In the genomic region with DNA sequence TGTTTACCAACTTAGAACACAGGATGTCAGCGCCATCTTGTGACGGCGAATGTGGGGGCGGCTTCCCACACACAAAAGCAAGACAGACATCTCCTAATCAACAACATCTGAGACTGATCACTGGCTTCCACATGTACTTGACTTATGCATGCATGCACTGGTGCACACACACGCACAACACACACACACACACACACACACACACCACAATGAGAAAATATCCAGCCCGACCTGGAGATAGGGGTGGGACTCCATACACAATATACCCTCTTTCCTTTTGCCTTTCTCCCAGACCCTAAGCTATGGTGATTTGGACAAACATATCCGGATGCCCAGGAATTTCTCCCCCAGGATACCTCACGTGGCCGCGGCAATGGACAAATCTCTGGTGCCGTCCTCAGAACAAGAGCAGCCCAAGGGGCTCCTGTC, we compare ENCODE assay signal across 10 mouse cellular contexts. TPM values are rescaled to one million over a fixed set of nuclear protein-coding genes. Genes with fewer than 3 reads are reported as not detected.
DNase-seq lines count a peak whose midpoint lies in the region; ATAC-seq and TF ChIP-seq lines count a peak whose summit lies in the region.
"Had no signal": no experiment of that assay in that cellular context is flagged by ENCODE, and none has a peak within 500 bp of the region (broad histone marks: within the 10 kb centered on the region; RNA-seq: fewer than 3 reads in every experiment).

No protein-coding gene starts in this region.

- no peaks in the 10 kb centered on the region for H3K9me3 ChIP-seq in embryonic facial prominence, embryonic 13.5 days
- H3K9me3 ChIP-seq in hindbrain, embryonic 15.5 days: no peaks in the 10 kb centered on the region
- H3K9me3 ChIP-seq in midbrain, postnatal 0 days (ENCODE audit: low read length): no peaks in the 10 kb centered on the region
- H3K9me3 ChIP-seq: G1E had no signal

- no peaks in the 10 kb centered on the region; the same call in none of the 2 replicates for H3K4me1 ChIP-seq in heart, adult 2 months (ENCODE audit: control insufficient read depth, insufficient read depth, low read length)
- H3K4me1 ChIP-seq in embryonic facial prominence, embryonic 13.5 days: peaks cover 22% of the 10 kb centered on the region
- H3K4me1 ChIP-seq in hindbrain, embryonic 15.5 days (replicated peaks): peaks cover 15% of the 10 kb centered on the region
- peaks cover 6% of the 10 kb centered on the region; the same call in 1 of the 2 replicates for H3K4me1 ChIP-seq in midbrain, postnatal 0 days (ENCODE audit: insufficient read depth, low read length)

- peak overlapping the region; percentile 48 for H3K4me2 ChIP-seq in embryonic facial prominence, embryonic 13.5 days
- peak overlapping the region; percentile 45 for H3K4me2 ChIP-seq in hindbrain, embryonic 15.5 days
- H3K4me2 ChIP-seq in midbrain, postnatal 0 days (ENCODE audit: low read depth, low read length, poor library complexity, severe bottlenecking): peak overlapping the region; percentile 29; the same call in 1 of the 2 replicates

- H3K27ac ChIP-seq in heart, adult 2 months: peak overlapping the region; percentile 84
- peak overlapping the region; percentile 85 for H3K27ac ChIP-seq in embryonic facial prominence, embryonic 13.5 days
- H3K27ac ChIP-seq in hindbrain, embryonic 15.5 days (replicated peaks): peak overlapping the region; percentile 73
- H3K27ac ChIP-seq in midbrain, postnatal 0 days (ENCODE audit: low read depth, low read length): peak overlapping the region; percentile 78

- H3K9ac ChIP-seq in heart, adult 2 months (ENCODE audit: low read depth, low read length): peak overlapping the region; percentile 13
- H3K9ac ChIP-seq in embryonic facial prominence, embryonic 13.5 days: peak overlapping the region; percentile 60
- peak overlapping the region; percentile 1; the same call in 1 of the 2 replicates for H3K9ac ChIP-seq in hindbrain, embryonic 15.5 days
- H3K9ac ChIP-seq in midbrain, postnatal 0 days (replicated peaks; ENCODE audit: low read length, poor library complexity, severe bottlenecking): peak overlapping the region; percentile 42; the same call in 1 of the 2 replicates

- no peaks in the 10 kb centered on the region for H3K27me3 ChIP-seq in heart, adult 2 months (ENCODE audit: control insufficient read depth, insufficient read depth, low read length)
- no peaks in the 10 kb centered on the region for H3K27me3 ChIP-seq in embryonic facial prominence, embryonic 13.5 days
- H3K27me3 ChIP-seq in hindbrain, embryonic 15.5 days: no peaks in the 10 kb centered on the region
- no peaks in the 10 kb centered on the region for H3K27me3 ChIP-seq in midbrain, postnatal 0 days (ENCODE audit: insufficient read depth, low read length)

- H3K79me2 ChIP-seq in heart, adult 2 months (replicated peaks; ENCODE audit: control insufficient read depth, insufficient read depth, low read length): no peaks in the 10 kb centered on the region; the same call in 1 of the 2 replicates

- 19% methylated on average over 11 of the region's 11 CpGs for WGBS in heart, adult 2 months
- WGBS in embryonic facial prominence, embryonic 13.5 days: 21% methylated on average over 11 of the region's 11 CpGs
- WGBS in hindbrain, embryonic 15.5 days: 36% methylated on average over 11 of the region's 11 CpGs
- 24% methylated on average over 11 of the region's 11 CpGs for WGBS in midbrain, postnatal 0 days

- no peak for TF ChIP-seq EP300 in heart, adult 2 months (IDR thresholded peaks at IDR 0.05; ENCODE audit: insufficient read depth, low read depth, low read length)

- no peak overlapping the region; the same call in 1 of the 2 replicates for H3K4me3 ChIP-seq in heart, adult 2 months
- peak overlapping the region; percentile 21 for H3K4me3 ChIP-seq in embryonic facial prominence, embryonic 13.5 days
- H3K4me3 ChIP-seq in hindbrain, embryonic 15.5 days: peak overlapping the region; percentile 18; the same call in 1 of the 2 replicates
- peak overlapping the region; percentile 10; the same call in 1 of the 2 replicates for H3K4me3 ChIP-seq in midbrain, postnatal 0 days (ENCODE audit: low read depth, low read length)

- peak; percentile 52; the same call in 1 of the 2 replicates for TF ChIP-seq POLR2A in heart, adult 2 months (IDR thresholded peaks at IDR 0.05; ENCODE audit: insufficient read depth, low read depth, low read length)

- peak; percentile 39 to 42 for DNase-seq in heart, adult 2 months
- DNase-seq in heart, postnatal 25 days (ENCODE audit: low spot score): no peak
- DNase-seq in liver: peak; percentile 44
- DNase-seq in midbrain, postnatal 0 days (ENCODE audit: low spot score): no peak
- DNase-seq in thymus, postnatal 36 days: peak; percentile 42 to 68
- no peak for DNase-seq in frontal cortex, postnatal 14 days (ENCODE audit: low spot score in 2 of 2)

- H3K36me3 ChIP-seq in heart, adult 2 months (ENCODE audit: control insufficient read depth, insufficient read depth, low read length): no peaks in the 10 kb centered on the region; the same call in 1 of the 2 replicates
- H3K36me3 ChIP-seq in embryonic facial prominence, embryonic 13.5 days: no peaks in the 10 kb centered on the region
- no peaks in the 10 kb centered on the region for H3K36me3 ChIP-seq in hindbrain, embryonic 15.5 days
- no peaks in the 10 kb centered on the region for H3K36me3 ChIP-seq in midbrain, postnatal 0 days (ENCODE audit: insufficient read depth, low read length)

- TF ChIP-seq CTCF in heart, adult 2 months (IDR thresholded peaks at IDR 0.05): peak; percentile 9; the same call in 1 of the 2 replicates
- peak; percentile 29 for TF ChIP-seq CTCF in midbrain, postnatal 0 days (IDR thresholded peaks at IDR 0.05)

- peak; percentile 60 for ATAC-seq in embryonic facial prominence, embryonic 13.5 days (ENCODE audit: insufficient number of reproducible peaks, insufficient read depth, low FRiP score, low TSS enrichment, low read depth)
- no peak for ATAC-seq in hindbrain, embryonic 15.5 days (ENCODE audit: low FRiP score, low read depth)
- ATAC-seq in midbrain, postnatal 0 days (ENCODE audit: low FRiP score): no peak

- intact Hi-C loops in heart, adult 2 months (cut with DNase I): no loop called here
- intact Hi-C loops in heart, postnatal 25 days (cut with DNase I): no loop called here

RNA-seq across cellular contexts. Expression of a gene that starts 3.2 kb away (rescaled TPM):
- 10 to 100 TPM; 36.5 to 39.2 TPM for total RNA-seq in heart, adult 2 months (2021)
- 28.9 and 48.7 TPM in 2 replicates for polyA plus RNA-seq in heart, adult 2 months (2012; rRNA removed)
- total RNA-seq in heart, postnatal 25 days (2021): 10 to 100 TPM; 41.0 to 42.6 TPM
- 71.3 and 74.6 TPM in 2 replicates for polyA plus RNA-seq in embryonic facial prominence, embryonic 13.5 days (2015; fragmentation: Nextera tagmentation; extraction: Ambion mirVana)
- polyA plus RNA-seq in hindbrain, embryonic 15.5 days (2015; fragmentation: Nextera tagmentation; extraction: Ambion mirVana): 154 and 158 TPM in 2 replicates
- 313 and 343 TPM in 2 replicates for total RNA-seq in midbrain, postnatal 0 days (2014; rRNA removed)
- 166 and 170 TPM in 2 replicates for polyA plus RNA-seq in midbrain, postnatal 0 days (2015; fragmentation: Nextera tagmentation; extraction: Ambion mirVana)

RNA-seq across cellular contexts. Expression of a gene that starts 25.6 kb away (rescaled TPM):
- not detected for total RNA-seq in heart, adult 2 months (2021)
- 0.26 and 0.39 TPM in 2 replicates for polyA plus RNA-seq in heart, adult 2 months (2012; rRNA removed)
- under 1 TPM in 1 of 2 experiments, not detected in 1; 0.39 TPM for total RNA-seq in heart, postnatal 25 days (2021)
- 0.31 and 0.70 TPM in 2 replicates for polyA plus RNA-seq in embryonic facial prominence, embryonic 13.5 days (2015; fragmentation: Nextera tagmentation; extraction: Ambion mirVana)
- polyA plus RNA-seq in hindbrain, embryonic 15.5 days (2015; fragmentation: Nextera tagmentation; extraction: Ambion mirVana): 2.2 and 2.5 TPM in 2 replicates
- total RNA-seq in midbrain, postnatal 0 days (2014; rRNA removed): 3.1 TPM in 2 replicates
- 2.8 and 3.1 TPM in 2 replicates for polyA plus RNA-seq in midbrain, postnatal 0 days (2015; fragmentation: Nextera tagmentation; extraction: Ambion mirVana)
- total RNA-seq: G1E had no signal
- polyA plus RNA-seq: G1E had no signal

RNA-seq across cellular contexts. Expression of a gene that starts 32.4 kb away (rescaled TPM):
- total RNA-seq in heart, adult 2 months (2021): 10 to 100 TPM; 56.4 to 59.6 TPM
- polyA plus RNA-seq in heart, adult 2 months (2012; rRNA removed): 32.8 and 45.3 TPM in 2 replicates
- 10 to 100 TPM; 68.3 to 71.5 TPM for total RNA-seq in heart, postnatal 25 days (2021)
- 10.2 and 10.8 TPM in 2 replicates for polyA plus RNA-seq in embryonic facial prominence, embryonic 13.5 days (2015; fragmentation: Nextera tagmentation; extraction: Ambion mirVana)
- polyA plus RNA-seq in hindbrain, embryonic 15.5 days (2015; fragmentation: Nextera tagmentation; extraction: Ambion mirVana): 7.1 and 7.6 TPM in 2 replicates
- total RNA-seq in midbrain, postnatal 0 days (2014; rRNA removed): 17.3 and 18.6 TPM in 2 replicates
- polyA plus RNA-seq in midbrain, postnatal 0 days (2015; fragmentation: Nextera tagmentation; extraction: Ambion mirVana): 5.1 and 5.8 TPM in 2 replicates

RNA-seq across cellular contexts. Expression of a gene that starts 39.0 kb away (rescaled TPM):
- not detected for total RNA-seq in heart, adult 2 months (2021)
- not detected in 2 replicates for polyA plus RNA-seq in heart, adult 2 months (2012; rRNA removed)
- not detected for total RNA-seq in heart, postnatal 25 days (2021)
- not detected in 2 replicates for polyA plus RNA-seq in embryonic facial prominence, embryonic 13.5 days (2015; fragmentation: Nextera tagmentation; extraction: Ambion mirVana)
- polyA plus RNA-seq in hindbrain, embryonic 15.5 days (2015; fragmentation: Nextera tagmentation; extraction: Ambion mirVana): not detected in 2 replicates
- not detected in 2 replicates for total RNA-seq in midbrain, postnatal 0 days (2014; rRNA removed)
- 0.07 TPM in 1 of 2 replicates, not detected in the other for polyA plus RNA-seq in midbrain, postnatal 0 days (2015; fragmentation: Nextera tagmentation; extraction: Ambion mirVana)
- total RNA-seq: G1E; heart, postnatal 36 days had no signal
- polyA plus RNA-seq: G1E had no signal

RNA-seq across cellular contexts. Expression of a gene that starts 50.9 kb away (rescaled TPM):
- total RNA-seq in heart, adult 2 months (2021): 10 to 100 TPM; 36.0 to 38.9 TPM
- polyA plus RNA-seq in heart, adult 2 months (2012; rRNA removed): 25.1 and 39.8 TPM in 2 replicates
- total RNA-seq in heart, postnatal 25 days (2021): 10 to 100 TPM; 35.7 to 42.7 TPM
- polyA plus RNA-seq in embryonic facial prominence, embryonic 13.5 days (2015; fragmentation: Nextera tagmentation; extraction: Ambion mirVana): 25.1 and 25.6 TPM in 2 replicates
- polyA plus RNA-seq in hindbrain, embryonic 15.5 days (2015; fragmentation: Nextera tagmentation; extraction: Ambion mirVana): 13.2 and 14.1 TPM in 2 replicates
- 26.0 and 26.4 TPM in 2 replicates for total RNA-seq in midbrain, postnatal 0 days (2014; rRNA removed)
- polyA plus RNA-seq in midbrain, postnatal 0 days (2015; fragmentation: Nextera tagmentation; extraction: Ambion mirVana): 7.8 and 9.2 TPM in 2 replicates

Comparison
In these comparisons a context has a peak if more than half of its experiments do, and no peak if none do; other contexts are left out.
1. DNase-seq: peak in heart, adult 2 months (2 of 2), liver (single experiment) and thymus, postnatal 36 days (2 of 2); none in heart, postnatal 25 days (single experiment), midbrain, postnatal 0 days (single experiment) and frontal cortex, postnatal 14 days (0 of 2).
2. H3K9ac ChIP-seq: peak in every context shown above with its lines; median percentile 60 in embryonic facial prominence, embryonic 13.5 days; 42 in midbrain, postnatal 0 days; 13 in heart, adult 2 months; 1 in hindbrain, embryonic 15.5 days.
3. Peak in every context shown above with its lines, with median percentiles within 50 percentile points of each other: H3K27ac ChIP-seq and H3K4me2 ChIP-seq.